Mouse (Mus musculus): ENCODE data around the gene Gzmm.

DNA sequence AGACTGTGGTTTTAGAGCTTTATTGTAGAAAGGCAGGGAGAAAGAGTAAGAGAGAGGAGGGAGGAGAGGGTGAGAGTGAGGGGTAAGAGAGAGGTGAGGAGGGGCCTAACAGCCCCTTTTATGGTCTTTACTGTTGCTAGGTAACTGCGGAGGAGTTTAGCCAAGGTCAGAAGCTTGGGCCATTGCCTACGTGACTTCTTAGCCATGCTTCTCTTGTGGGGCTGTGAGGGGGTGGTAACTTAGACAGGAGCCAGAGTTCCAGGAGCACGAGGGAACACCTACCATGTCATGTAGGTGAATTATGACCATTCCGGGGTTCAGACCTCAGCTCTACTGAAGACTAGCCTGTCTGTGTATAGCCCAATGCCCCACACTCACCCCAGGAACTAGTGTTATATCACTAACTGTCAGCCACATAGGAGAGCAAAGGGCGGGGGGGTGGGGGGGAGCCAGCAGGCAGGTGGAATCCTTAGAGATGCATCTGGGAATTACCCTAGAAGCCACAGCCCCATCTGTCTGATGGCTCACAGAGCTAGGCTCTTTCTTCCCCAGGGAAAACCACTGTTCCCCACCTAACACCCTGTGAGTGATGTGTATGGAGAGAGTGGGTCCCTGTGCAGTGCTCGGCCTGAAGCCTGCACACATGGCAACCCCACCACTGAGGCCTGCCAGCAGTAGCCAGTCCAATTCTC is 17.3 kb upstream of the Gzmm start:
- TF ChIP-seq CEBPB (IDR thresholded peaks at IDR 0.05; ENCODE audit: insufficient read depth, poor library complexity, severe bottlenecking): no peak
- TF ChIP-seq POLR2A (IDR thresholded peaks at IDR 0.05; ENCODE audit: insufficient read length, low read depth): no peak
- no peak for TF ChIP-seq USF1 (IDR thresholded peaks at IDR 0.05; ENCODE audit: low read depth)
- no peak for TF ChIP-seq TCF3 (IDR thresholded peaks at IDR 0.05; ENCODE audit: insufficient read length, low read depth)
- no peak for TF ChIP-seq MAX (IDR thresholded peaks at IDR 0.05; ENCODE audit: low read depth)
- TF ChIP-seq POLR2AphosphoS2 (IDR thresholded peaks at IDR 0.05; ENCODE audit: insufficient read length, low read depth): no peak

Measured in myocyte (in vitro differentiated cells).